In genomic region chr5:149635556-149635955, GRCm38 (mm10) we compare ENCODE assay signal across 8 mouse cellular contexts. TPM values are rescaled to one million over a fixed set of nuclear protein-coding genes. Genes with fewer than 3 reads are reported as not detected.
A peak's percentile ranks its signal among the peaks of the same experiment; 100 is the strongest.
DNase-seq lines count a peak whose midpoint lies in the region; ATAC-seq lines count a peak whose summit lies in the region.

No protein-coding gene starts in this region.

- H3K27ac ChIP-seq in embryonic facial prominence, embryonic 10.5 days (replicated peaks) = peak overlapping the region; percentile 94
- peak overlapping the region; percentile 89 for H3K27ac ChIP-seq in intestine, embryonic 14.5 days (ENCODE audit: low read depth)
- H3K27ac ChIP-seq in macrophage = no peak overlapping the region

- peak; percentile 21 for ATAC-seq in frontal cortex, adult (ENCODE audit: low TSS enrichment)
- ATAC-seq in intestine, embryonic 14.5 days (replicated peaks; ENCODE audit: low FRiP score, low TSS enrichment, low read depth) = peak; percentile 8

- WGBS in embryonic facial prominence, embryonic 10.5 days = 2% methylated on average over 24 of the region's 24 CpGs
- WGBS in intestine, embryonic 14.5 days = under 1% methylated on average over 24 of the region's 24 CpGs
- WGBS in macrophage (ENCODE audit: missing documents) = under 1% methylated on average over 24 of the region's 24 CpGs

- H3K79me2 ChIP-seq in macrophage (ENCODE audit: inconsistent target) = peaks cover 22% of the 10 kb centered on the region; the same call in 1 of the 2 replicates

- peaks cover 29% of the 10 kb centered on the region for H3K4me1 ChIP-seq in embryonic facial prominence, embryonic 10.5 days
- H3K4me1 ChIP-seq in intestine, embryonic 14.5 days (replicated peaks; ENCODE audit: control insufficient read depth, insufficient read depth, low read length) = peaks cover 17% of the 10 kb centered on the region

- no peaks in the 10 kb centered on the region for H3K9me3 ChIP-seq in embryonic facial prominence, embryonic 10.5 days
- H3K9me3 ChIP-seq in intestine, embryonic 14.5 days (ENCODE audit: control insufficient read depth, low read length) = no peaks in the 10 kb centered on the region

- peak overlapping the region; percentile 66 for H3K9ac ChIP-seq in intestine, embryonic 14.5 days (ENCODE audit: low read length)

- peak overlapping the region; percentile 84 for H3K4me3 ChIP-seq in embryonic facial prominence, embryonic 10.5 days
- peak overlapping the region; percentile 63 for H3K4me3 ChIP-seq in intestine, embryonic 14.5 days (ENCODE audit: low read depth, low read length)
- H3K4me3 ChIP-seq in macrophage (ENCODE audit: inconsistent target) = peak overlapping the region; percentile 69

- no peaks in the 10 kb centered on the region for H3K27me3 ChIP-seq in embryonic facial prominence, embryonic 10.5 days (replicated peaks; ENCODE audit: low read depth, poor library complexity, severe bottlenecking)
- no peaks in the 10 kb centered on the region for H3K27me3 ChIP-seq in intestine, embryonic 14.5 days (replicated peaks; ENCODE audit: control insufficient read depth, insufficient read depth, low read length)

- peak overlapping the region; percentile 81 for H3K4me2 ChIP-seq in intestine, embryonic 14.5 days (ENCODE audit: low read length)

- peaks cover 40% of the 10 kb centered on the region for H3K36me3 ChIP-seq in embryonic facial prominence, embryonic 10.5 days (replicated peaks)
- peaks cover 35% of the 10 kb centered on the region for H3K36me3 ChIP-seq in intestine, embryonic 14.5 days (ENCODE audit: control insufficient read depth, insufficient read depth, low read length)
- H3K36me3 ChIP-seq in macrophage (ENCODE audit: inconsistent target) = peaks cover 7% of the 10 kb centered on the region; the same call in 1 of the 2 replicates

- intact Hi-C loops in left cerebral cortex, postnatal 4 days (cut with DNase I) = no loop called here

- no peak for DNase-seq in frontal cortex, postnatal 14 days (ENCODE audit: low spot score in 2 of 2)
- DNase-seq in 416B (ENCODE audit: low read depth) = peak; percentile 41
- no peak for DNase-seq in embryonic facial prominence, embryonic 10.5 days (ENCODE audit: low spot score)
- peak; percentile 81 for DNase-seq in intestine, embryonic 14.5 days (ENCODE audit: low spot score)
- DNase-seq in c-Kit-positive CD71-positive TER-119-positive erythroid progenitor cells, embryonic 14.5 days (ENCODE audit: low spot score) = no peak
- DNase-seq in left cerebral cortex, postnatal 4 days = no peak

RNA-seq across cellular contexts. Expression of gene Hsph1, which starts 0.6 kb away (rescaled TPM):
- 125 and 140 TPM in 2 replicates for polyA plus RNA-seq in embryonic facial prominence, embryonic 10.5 days (2016; fragmentation: Nextera tagmentation; extraction: Ambion mirVana)
- polyA plus RNA-seq in intestine, embryonic 14.5 days (2014; fragmentation: Nextera tagmentation; extraction: Ambion mirVana) = 56.0 and 58.9 TPM in 2 replicates
- 10 to 100 TPM in 19 of 26 experiments, 1 to 10 TPM in 7; 6.1 to 48.6 (median 13.8) TPM for total RNA-seq in macrophage (2018; cell fraction: chromatin; rRNA removed)
- 10 to 100 TPM; 11.7 to 41.6 (median 24.5) TPM for total RNA-seq in macrophage (2018; cell fraction: cytosol; rRNA removed)
- 10 to 100 TPM in 21 of 26 experiments, 1 to 10 TPM in 5; 3.9 to 46.6 (median 17.5) TPM for total RNA-seq in macrophage (2018; cell fraction: nucleus; rRNA removed)
- polyA plus RNA-seq in macrophage (2018) = 16.7 to 40.2 TPM (median 31.8 TPM) in 3 replicates
- total RNA-seq in left cerebral cortex, postnatal 4 days (2021) = 100 to 1,000 TPM; 178 to 180 TPM

RNA-seq across cellular contexts. Expression of gene B3glct, which starts 42.5 kb away (rescaled TPM):
- polyA plus RNA-seq in embryonic facial prominence, embryonic 10.5 days (2016; fragmentation: Nextera tagmentation; extraction: Ambion mirVana) = 14.4 and 15.1 TPM in 2 replicates
- polyA plus RNA-seq in intestine, embryonic 14.5 days (2014; fragmentation: Nextera tagmentation; extraction: Ambion mirVana) = 16.4 and 16.9 TPM in 2 replicates
- 1 to 10 TPM in 24 of 26 experiments, under 1 TPM in 2; 0.77 to 6.7 (median 2.8) TPM for total RNA-seq in macrophage (2018; cell fraction: chromatin; rRNA removed)
- 1 to 10 TPM; 1.9 to 6.5 (median 4.1) TPM for total RNA-seq in macrophage (2018; cell fraction: cytosol; rRNA removed)
- total RNA-seq in macrophage (2018; cell fraction: nucleus; rRNA removed) = 10 to 100 TPM in 1 of 26 experiments, 1 to 10 TPM in 25; 1.7 to 13.7 (median 5.6) TPM
- polyA plus RNA-seq in macrophage (2018) = 4.1 to 7.5 TPM (median 4.4 TPM) in 3 replicates
- total RNA-seq in left cerebral cortex, postnatal 4 days (2021) = 10 to 100 TPM; 27.0 to 33.5 TPM

Comparison
In these comparisons a context has a peak if more than half of its experiments do, and no peak if none do; other contexts are left out.
1. DNase-seq: peak in 416B (single experiment) and intestine, embryonic 14.5 days (single experiment); none in frontal cortex, postnatal 14 days (0 of 2), embryonic facial prominence, embryonic 10.5 days (single experiment), c-Kit-positive CD71-positive TER-119-positive erythroid progenitor cells, embryonic 14.5 days (single experiment) and left cerebral cortex, postnatal 4 days (single experiment).
2. Peak in every context shown above with its lines, with median percentiles within 50 percentile points of each other: H3K4me3 ChIP-seq.